In the genomic region with DNA sequence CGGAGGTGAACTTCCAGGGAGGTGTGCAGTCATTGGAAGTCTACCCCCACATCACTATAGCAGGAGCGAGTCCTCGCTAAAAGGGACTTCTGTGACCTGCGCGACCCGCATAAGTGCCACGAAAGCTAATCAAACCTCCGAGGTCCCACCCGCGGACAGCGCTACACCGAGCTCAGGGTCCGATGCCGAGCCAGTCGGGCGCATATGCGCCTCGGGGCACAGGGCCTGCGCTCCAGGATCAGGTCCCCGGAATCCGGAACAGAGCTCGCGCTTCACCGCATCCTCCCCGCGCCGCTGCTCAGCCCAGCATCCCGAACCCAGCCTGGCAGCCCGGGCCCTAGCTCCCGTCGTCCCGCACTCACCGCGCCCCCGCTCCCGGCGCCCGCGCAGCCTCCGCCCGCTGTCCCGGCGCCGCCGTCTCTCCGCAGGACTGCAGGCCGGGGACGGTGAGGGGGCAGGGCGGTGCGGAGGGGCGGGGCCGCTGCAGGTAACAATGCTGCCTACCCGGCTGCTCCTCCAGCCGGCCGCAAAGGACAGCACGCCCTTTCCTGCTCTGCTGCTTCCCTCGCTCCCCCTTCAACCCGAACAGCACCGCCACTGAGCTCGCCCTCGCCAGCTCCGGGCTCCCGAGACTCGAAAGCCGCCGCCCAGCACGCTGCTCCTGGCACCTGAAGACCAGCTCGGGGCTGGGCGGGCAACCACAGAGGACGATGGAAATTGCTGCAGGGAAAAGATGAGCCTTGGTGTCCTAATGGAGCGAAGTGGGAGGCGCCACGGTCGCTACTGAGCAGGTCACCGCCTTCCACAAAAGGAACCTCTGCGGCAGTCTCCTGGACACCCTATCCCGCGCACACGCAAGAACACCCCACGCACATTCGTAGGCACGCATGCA, we compare ENCODE assay signal across 8 mouse cellular contexts. TPM values are rescaled to one million over a fixed set of nuclear protein-coding genes. Genes with fewer than 3 reads are reported as not detected.
DNase-seq lines count a peak whose midpoint lies in the region; ATAC-seq and TF ChIP-seq lines count a peak whose summit lies in the region.

A gene (minus strand): TSS at position 424 of the 892 bp plus-strand sequence.

- H3K36me3 ChIP-seq in embryonic facial prominence, embryonic 12.5 days = no peaks in the 10 kb centered on the region
- no peaks in the 10 kb centered on the region for H3K36me3 ChIP-seq in heart, embryonic 16.5 days (ENCODE audit: control insufficient read depth, insufficient read depth)
- H3K36me3 ChIP-seq in lung, embryonic 16.5 days (ENCODE audit: control insufficient read depth, insufficient read depth, low read length) = no peaks in the 10 kb centered on the region
- H3K36me3 ChIP-seq in thymus, adult 2 months (ENCODE audit: control insufficient read depth, insufficient read depth, low read length) = no peaks in the 10 kb centered on the region

- no peaks in the 10 kb centered on the region for H3K9me3 ChIP-seq in embryonic facial prominence, embryonic 12.5 days
- H3K9me3 ChIP-seq in heart, embryonic 16.5 days (replicated peaks; ENCODE audit: control insufficient read depth, low read length) = no peaks in the 10 kb centered on the region
- no peaks in the 10 kb centered on the region for H3K9me3 ChIP-seq in lung, embryonic 16.5 days (ENCODE audit: control insufficient read depth, low read length)

- TF ChIP-seq CTCF in thymus, adult 2 months (IDR thresholded peaks at IDR 0.05; ENCODE audit: borderline replicate concordance, control insufficient read depth, extremely low read depth, insufficient read depth, low read length, poor library complexity) = no peak

- peak within 1 kb of the TSS; percentile 97 for H3K4me2 ChIP-seq in embryonic facial prominence, embryonic 12.5 days (replicated peaks)
- H3K4me2 ChIP-seq in heart, embryonic 16.5 days (ENCODE audit: low read depth, low read length) = peak within 1 kb of the TSS; percentile 100
- peak within 1 kb of the TSS; percentile 99 for H3K4me2 ChIP-seq in lung, embryonic 16.5 days (ENCODE audit: low read depth, low read length)

- peaks cover 54% of the 10 kb centered on the region for H3K27me3 ChIP-seq in embryonic facial prominence, embryonic 12.5 days
- peaks cover 28% of the 10 kb centered on the region for H3K27me3 ChIP-seq in heart, embryonic 16.5 days (ENCODE audit: control insufficient read depth, insufficient read depth, low read length)
- peaks cover 7% of the 10 kb centered on the region; the same call in 1 of the 2 replicates for H3K27me3 ChIP-seq in lung, embryonic 16.5 days (ENCODE audit: control insufficient read depth, insufficient read depth, low read depth, low read length)
- peaks cover 15% of the 10 kb centered on the region; the same call in 1 of the 2 replicates for H3K27me3 ChIP-seq in thymus, adult 2 months (ENCODE audit: control insufficient read depth, insufficient read depth, low read length)

- peak; percentile 65 for DNase-seq in CD4-positive helper T cell, adult 2 months (ENCODE audit: low read depth, low spot score)
- peak; percentile 82 for DNase-seq in adrenal gland, postnatal 10 days
- DNase-seq in kidney, postnatal 14 days = peak; percentile 79
- DNase-seq in ovary, adult 18-20 months (ENCODE audit: low spot score) = peak; percentile 49
- DNase-seq in thymus, adult 2 months = peak; percentile 28

- peaks cover 19% of the 10 kb centered on the region for H3K4me1 ChIP-seq in embryonic facial prominence, embryonic 12.5 days
- peaks cover 11% of the 10 kb centered on the region for H3K4me1 ChIP-seq in heart, embryonic 16.5 days (ENCODE audit: control insufficient read depth, insufficient read depth, low read length)
- H3K4me1 ChIP-seq in lung, embryonic 16.5 days (replicated peaks; ENCODE audit: control insufficient read depth, insufficient read depth, low read length) = peaks cover 14% of the 10 kb centered on the region
- peaks cover 2% of the 10 kb centered on the region; the same call in 1 of the 2 replicates for H3K4me1 ChIP-seq in thymus, adult 2 months (replicated peaks; ENCODE audit: control insufficient read depth, insufficient read depth, low read length)

- TF ChIP-seq POLR2A in thymus, adult 2 months (IDR thresholded peaks at IDR 0.05; ENCODE audit: control insufficient read depth, extremely low read depth, insufficient read depth, low read length, poor library complexity) = no peak

- ATAC-seq in embryonic facial prominence, embryonic 12.5 days (ENCODE audit: insufficient number of reproducible peaks, insufficient read depth, low FRiP score, low TSS enrichment) = peak; percentile 85
- ATAC-seq in heart, embryonic 16.5 days (replicated peaks; ENCODE audit: extremely low read depth, insufficient read depth, low FRiP score) = peak; percentile 67
- peak; percentile 76 for ATAC-seq in lung, embryonic 16.5 days (ENCODE audit: low read depth)

- peak within 1 kb of the TSS; percentile 59 for H3K4me3 ChIP-seq in embryonic facial prominence, embryonic 12.5 days
- H3K4me3 ChIP-seq in heart, embryonic 16.5 days (ENCODE audit: low read length) = peak within 1 kb of the TSS; percentile 75
- H3K4me3 ChIP-seq in lung, embryonic 16.5 days (ENCODE audit: low read length) = peak within 1 kb of the TSS; percentile 71
- peak within 1 kb of the TSS; percentile 25 for H3K4me3 ChIP-seq in thymus, adult 2 months (ENCODE audit: control insufficient read depth, insufficient read depth, low read length)

- peak within 1 kb of the TSS; percentile 60 for H3K27ac ChIP-seq in embryonic facial prominence, embryonic 12.5 days
- H3K27ac ChIP-seq in heart, embryonic 16.5 days (ENCODE audit: low read length) = no peak within 1 kb of the TSS
- peak within 1 kb of the TSS; percentile 81 for H3K27ac ChIP-seq in lung, embryonic 16.5 days (ENCODE audit: low read length)
- no peak within 1 kb of the TSS for H3K27ac ChIP-seq in thymus, adult 2 months (ENCODE audit: control insufficient read depth, insufficient read depth, low read length)

- under 1% methylated on average over 82 of the region's 82 CpGs for WGBS in embryonic facial prominence, embryonic 12.5 days
- under 1% methylated on average over 77 of the region's 82 CpGs for WGBS in heart, embryonic 16.5 days
- WGBS in lung, embryonic 16.5 days = under 1% methylated on average over 80 of the region's 82 CpGs
- WGBS in thymus, adult 2 months = 1% methylated on average over 82 of the region's 82 CpGs

- H3K9ac ChIP-seq in embryonic facial prominence, embryonic 12.5 days = peak within 1 kb of the TSS; percentile 68
- peak within 1 kb of the TSS; percentile 75 for H3K9ac ChIP-seq in heart, embryonic 16.5 days (ENCODE audit: low read length)
- H3K9ac ChIP-seq in lung, embryonic 16.5 days (ENCODE audit: low read length) = peak within 1 kb of the TSS; percentile 79

RNA-seq across cellular contexts. Expression of the gene that starts here (rescaled TPM):
- total RNA-seq in adrenal gland, postnatal 10 days (2021) = 10 to 100 TPM; 10.8 to 24.9 TPM
- 5.9 and 6.6 TPM in 2 replicates for polyA plus RNA-seq in embryonic facial prominence, embryonic 12.5 days (2016; fragmentation: Nextera tagmentation; extraction: Ambion mirVana)
- polyA plus RNA-seq in heart, embryonic 16.5 days (2015; fragmentation: Nextera tagmentation; extraction: Ambion mirVana) = 1.7 and 2.0 TPM in 2 replicates
- polyA plus RNA-seq in lung, embryonic 16.5 days (2015; fragmentation: Nextera tagmentation; extraction: Ambion mirVana) = 14.5 and 15.5 TPM in 2 replicates
- polyA plus RNA-seq in thymus, adult 2 months (2012; rRNA removed) = 0.47 and 0.49 TPM in 2 replicates

Comparison
In these comparisons a context has a peak if more than half of its experiments do, and no peak if none do; other contexts are left out.
1. Peak in DNase-seq and H3K4me3 ChIP-seq in thymus, adult 2 months; RNA of the gene not detected or under 1 TPM.
2. DNase-seq: peak in every context shown above with its lines; median percentile 82 in adrenal gland, postnatal 10 days; 79 in kidney, postnatal 14 days; 65 in CD4-positive helper T cell, adult 2 months; 49 in ovary, adult 18-20 months; 28 in thymus, adult 2 months.
3. H3K27ac ChIP-seq: peak in embryonic facial prominence, embryonic 12.5 days (single experiment) and lung, embryonic 16.5 days (single experiment); none in heart, embryonic 16.5 days (single experiment) and thymus, adult 2 months (single experiment).
4. H3K4me3 ChIP-seq: peak in every context shown above with its lines; median percentile 75 in heart, embryonic 16.5 days; 71 in lung, embryonic 16.5 days; 59 in embryonic facial prominence, embryonic 12.5 days; 25 in thymus, adult 2 months.
5. Peak in every context shown above with its lines, with median percentiles within 50 percentile points of each other: ATAC-seq, H3K4me2 ChIP-seq and H3K9ac ChIP-seq.